Mouse (Mus musculus): Measurements from ENCODE around the gene Dgcr2.

Gene Dgcr2

DNA sequence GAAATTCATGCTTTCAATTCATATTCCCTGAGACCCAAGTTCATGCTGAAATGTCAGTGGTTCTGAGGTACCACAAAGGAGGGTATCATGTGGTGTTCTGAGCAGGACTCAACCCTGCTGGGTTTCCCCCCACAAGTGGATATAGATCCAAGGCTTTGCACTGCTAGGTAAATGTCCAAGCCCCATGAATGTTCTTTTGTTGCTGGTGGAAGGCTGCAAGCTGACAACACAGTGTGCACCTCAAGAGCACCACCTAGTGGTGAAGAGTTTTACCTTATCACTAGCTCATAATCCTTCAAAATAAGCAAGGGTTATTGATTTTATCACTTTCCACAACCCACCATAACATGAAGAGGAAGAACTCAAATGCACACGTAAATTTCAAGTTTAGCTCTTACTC lies 49.4 kb downstream of the Dgcr2 start:
- DNase-seq (ENCODE audit: low read depth, low spot score), result peak; percentile 59

DNA sequence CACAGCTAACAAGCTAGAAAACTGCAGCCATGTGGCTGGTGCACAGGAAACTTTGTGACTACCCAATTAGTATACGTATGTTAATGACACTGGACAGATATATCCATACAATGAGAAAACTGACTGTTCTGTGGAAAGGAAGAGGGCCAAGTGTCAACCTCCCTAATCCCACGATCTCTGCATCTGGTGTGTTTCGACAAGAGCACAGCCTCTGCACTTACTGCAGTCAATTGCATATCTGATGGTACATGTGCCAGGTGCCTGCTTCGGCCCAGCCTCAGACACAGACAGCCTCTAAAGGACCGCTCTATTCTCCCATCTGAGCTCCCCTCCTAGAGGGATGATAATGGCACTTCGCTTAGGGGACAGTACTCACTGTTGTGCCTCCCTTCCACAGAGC lies 49.9 kb downstream of the Dgcr2 start:
- no peak for DNase-seq (ENCODE audit: low read depth, low spot score)

DNA sequence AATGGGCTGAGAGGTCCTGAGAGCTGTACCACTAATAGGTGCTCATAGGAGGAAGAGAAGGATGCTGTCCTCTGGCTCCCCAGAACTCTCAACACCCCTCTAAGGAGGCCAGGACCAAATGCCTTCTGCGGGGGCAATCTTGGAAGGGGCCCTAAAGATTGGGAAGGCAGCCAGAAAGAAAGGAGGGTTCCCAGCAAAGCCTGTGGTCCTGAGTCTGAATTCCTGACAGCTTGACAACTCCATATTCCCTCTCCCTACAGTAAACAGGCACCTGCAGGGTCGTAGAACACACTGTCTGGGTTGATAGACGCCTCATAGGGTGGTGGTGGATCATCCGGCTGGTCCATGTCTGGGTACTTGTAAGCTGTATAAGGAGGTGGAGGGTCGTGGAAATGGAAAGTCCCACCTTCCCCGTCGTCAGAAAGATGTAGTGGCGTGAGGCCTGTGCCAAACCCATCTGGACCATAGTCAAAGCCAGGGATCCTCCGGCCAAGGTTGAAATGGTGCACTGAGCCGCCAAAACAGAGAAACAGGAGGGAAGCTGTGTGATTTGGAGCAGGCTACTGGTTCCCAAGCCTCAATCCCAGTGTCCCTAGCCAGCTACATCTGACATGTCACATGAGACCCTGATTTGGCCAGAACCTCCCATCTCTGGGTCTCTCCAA lies 54.5 kb downstream of the Dgcr2 start:
- DNase-seq (ENCODE audit: low read depth, low spot score), result no peak

DNA sequence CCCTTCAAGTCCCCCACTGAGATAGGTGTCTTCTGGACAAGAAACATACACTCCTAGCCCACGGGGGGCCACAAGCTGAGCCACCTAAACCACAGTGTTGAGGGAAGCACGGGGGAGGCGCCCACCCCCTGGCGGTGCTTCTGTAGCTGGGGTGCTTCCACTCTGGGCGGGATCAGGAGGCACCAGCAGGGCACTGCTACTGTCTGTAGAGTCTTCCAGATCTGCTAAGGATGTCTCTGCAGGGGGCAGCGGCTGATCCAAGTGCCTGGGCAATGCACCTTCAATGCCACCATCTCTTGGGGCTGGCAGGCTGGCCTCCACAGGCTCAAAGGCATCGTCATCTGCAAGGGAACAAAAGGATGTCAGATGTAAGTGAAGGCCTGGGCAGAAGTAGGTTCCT lies 55.9 kb downstream of the Dgcr2 start:
- DNase-seq (ENCODE audit: low read depth, low spot score), result no peak

DNA sequence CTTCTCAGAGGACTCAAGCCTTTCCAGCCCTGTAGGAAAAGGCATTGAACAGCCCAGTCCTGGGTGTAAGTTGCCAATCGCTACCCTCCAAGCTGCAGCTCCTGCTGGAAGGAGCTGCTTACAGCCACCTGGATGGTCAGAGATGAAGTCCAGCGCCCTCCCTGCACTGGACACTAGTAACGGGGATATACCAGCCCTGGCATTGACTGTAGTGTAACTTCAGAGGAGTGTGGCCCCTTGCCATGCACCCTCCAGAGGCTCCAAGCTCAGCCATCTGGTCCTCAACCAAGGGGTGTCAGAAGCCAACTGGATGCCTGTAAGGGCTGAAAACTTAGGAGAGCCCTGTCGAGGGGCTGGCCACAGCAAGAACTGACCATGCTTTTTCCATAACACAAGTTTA lies 58.4 kb downstream of the Dgcr2 start:
- no peak for DNase-seq (ENCODE audit: low read depth, low spot score)

DNA sequence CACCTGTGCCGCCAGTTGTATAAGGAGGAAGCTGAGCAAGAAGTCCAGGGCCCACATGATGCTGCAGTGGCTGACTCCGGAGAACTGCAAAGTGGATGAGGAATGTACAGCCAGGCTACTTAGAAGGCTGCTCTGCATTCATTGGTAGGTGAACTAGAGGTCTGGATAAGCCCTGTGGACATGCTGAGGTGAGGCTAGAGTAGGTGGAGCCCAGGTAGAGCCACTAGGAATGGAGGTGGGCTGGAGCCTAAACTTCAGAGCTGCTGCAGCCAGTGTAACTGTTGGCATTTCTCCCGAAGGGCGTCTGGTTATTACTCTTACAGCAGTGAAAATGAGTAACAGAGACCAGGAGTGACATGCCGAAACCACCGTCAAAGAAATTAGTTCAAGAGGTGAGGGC lies 60.3 kb downstream of the Dgcr2 start, which contains the start of gene Car15:
TSS of gene Car15 (minus strand) at position 314 of the 400 bp plus-strand sequence.
- DNase-seq (ENCODE audit: low read depth, low spot score), result no peak

DNA sequence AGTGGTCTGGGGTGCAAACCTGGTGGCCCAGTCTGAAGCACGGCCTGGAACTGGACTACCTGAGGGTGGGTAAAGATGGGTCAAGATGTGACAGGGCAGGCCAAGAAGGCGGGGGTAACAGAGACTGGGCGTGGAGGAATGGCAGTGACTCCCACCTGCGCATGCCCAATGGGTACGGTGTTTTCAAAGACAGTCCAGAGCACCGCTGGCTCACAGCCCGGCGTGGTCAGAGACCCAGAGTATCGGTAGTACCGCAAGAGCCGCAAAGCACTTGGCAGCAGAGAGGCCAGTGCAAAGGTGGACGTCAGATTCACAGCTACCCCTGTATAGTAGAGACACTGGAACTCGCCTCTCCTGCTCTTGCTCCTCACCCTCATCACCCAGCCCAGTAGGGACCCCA lies 62.9 kb downstream of the Dgcr2 start:
- no peak for DNase-seq (ENCODE audit: low read depth, low spot score)

DNA sequence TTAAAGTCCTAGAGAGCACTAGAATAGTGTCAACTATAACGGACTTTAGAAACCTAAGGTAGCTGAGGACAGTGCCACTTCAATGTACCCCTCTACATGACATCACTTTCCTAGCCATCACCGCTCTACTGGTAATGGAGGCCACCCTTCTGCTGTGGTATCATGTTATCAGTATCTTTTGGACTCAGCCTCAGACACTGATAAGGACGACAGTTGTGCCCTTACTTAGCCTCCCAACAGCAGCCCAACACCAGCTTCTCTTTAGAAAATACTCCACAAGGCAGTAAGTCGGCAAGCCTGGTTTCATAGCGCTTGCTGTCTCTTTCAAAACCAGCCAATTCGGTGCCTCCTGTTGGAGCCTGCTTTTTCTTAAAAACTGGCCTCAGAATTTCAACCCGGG lies 63.8 kb downstream of the Dgcr2 start:
- DNase-seq (ENCODE audit: low read depth, low spot score), result no peak

DNA sequence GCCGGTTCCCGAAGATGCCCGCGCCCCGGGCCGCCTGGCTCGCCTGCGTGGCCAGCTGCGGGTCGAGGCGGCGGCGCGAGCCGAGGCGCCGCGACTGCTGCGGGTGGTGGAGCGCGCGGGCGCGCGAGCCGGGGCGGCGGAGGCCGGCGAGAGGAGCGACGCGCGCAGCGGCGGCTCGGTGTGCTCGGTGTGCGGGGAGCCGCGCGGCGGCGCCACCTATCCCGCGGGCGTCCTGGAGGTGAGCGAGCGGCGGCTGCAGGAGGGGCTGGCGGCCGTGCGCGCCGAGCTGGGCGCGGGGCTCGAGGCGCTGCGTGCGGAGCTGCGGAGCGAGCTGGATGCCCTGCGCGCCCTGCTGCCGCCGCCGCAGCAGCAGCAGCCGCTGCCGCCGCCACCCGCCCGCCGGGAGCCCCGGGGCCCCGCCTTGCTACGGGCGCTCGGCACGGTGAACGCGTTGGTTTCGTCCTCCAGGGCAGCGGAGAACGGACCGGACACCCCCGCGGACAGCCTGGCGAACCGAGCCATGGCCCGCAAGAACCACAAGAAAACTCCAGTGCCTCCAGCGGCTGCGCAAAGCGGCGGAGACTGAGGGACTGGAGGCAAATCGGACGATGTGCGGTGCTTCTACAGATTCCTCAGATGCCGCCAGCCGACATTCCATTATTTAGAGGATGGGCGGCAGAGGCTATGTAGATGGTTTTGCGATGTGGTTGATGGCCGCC lies 64.5 kb downstream of the Dgcr2 start:
- peak; percentile 56 for DNase-seq (ENCODE audit: low read depth, low spot score)

DNA sequence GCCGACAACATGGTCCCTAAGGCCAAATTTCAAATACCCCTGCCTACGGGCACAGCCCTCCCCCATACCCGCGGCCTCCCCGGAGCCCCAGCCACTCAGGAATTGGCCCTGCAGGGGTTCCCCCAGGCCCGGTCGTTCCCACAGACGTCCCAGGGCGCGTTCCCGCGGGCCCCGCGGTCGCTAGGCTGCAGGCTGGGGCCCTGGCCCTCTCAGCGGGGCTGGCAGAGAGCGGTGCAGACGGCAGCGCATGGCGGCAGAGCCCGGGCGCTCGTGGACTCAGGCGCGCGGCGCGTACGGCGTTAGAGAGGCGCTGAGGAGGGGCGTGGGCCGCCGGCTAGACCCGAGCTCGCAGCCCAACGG lies 65.1 kb downstream of the Dgcr2 start:
- DNase-seq (ENCODE audit: low read depth, low spot score), result peak; percentile 20

DNA sequence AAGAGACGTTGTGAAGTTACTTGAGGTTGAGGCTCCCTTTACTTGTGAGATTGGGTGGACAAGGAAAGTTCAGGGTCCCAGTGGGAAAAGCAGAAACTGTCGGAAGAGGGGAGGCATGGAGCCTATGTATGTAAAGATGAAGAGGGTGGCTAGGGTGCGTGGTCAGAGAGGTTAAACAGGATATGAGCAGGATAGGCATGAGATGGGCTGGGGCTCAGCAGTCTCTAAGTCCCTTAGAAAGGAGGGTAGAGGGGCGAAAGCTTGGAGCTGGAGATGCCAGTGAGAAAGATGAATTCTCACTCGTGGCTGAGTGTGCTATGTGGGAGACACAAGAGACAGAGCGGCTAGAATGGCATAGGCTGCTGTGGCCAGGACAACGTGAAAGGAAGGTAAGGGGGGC lies 65.5 kb downstream of the Dgcr2 start, which contains the start of gene B830017H08Rik:
TSS of gene B830017H08Rik (plus strand) at position 301 of the 400 bp plus-strand sequence.
- no peak for DNase-seq (ENCODE audit: low read depth, low spot score)

DNA sequence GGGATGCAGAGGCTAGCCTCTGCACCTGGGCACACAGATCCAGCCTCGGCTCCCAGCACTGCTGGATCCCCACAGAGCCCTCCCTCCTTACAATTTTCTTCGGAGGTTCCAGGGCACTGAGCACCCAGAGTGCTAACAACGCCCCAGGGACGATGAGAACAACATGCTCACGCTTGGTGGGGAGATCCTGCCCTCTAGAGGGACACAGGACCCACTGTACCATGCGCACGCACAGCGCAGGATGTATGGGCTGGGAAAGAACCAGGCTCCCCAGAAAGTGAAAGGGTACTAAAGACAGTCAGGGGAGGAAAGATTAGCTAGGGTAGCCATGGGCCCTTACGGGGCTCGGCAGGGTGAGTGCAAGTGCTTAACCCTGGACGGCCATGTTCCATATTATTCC lies 66.6 kb downstream of the Dgcr2 start:
- peak; percentile 46 for DNase-seq (ENCODE audit: low read depth, low spot score)

DNA sequence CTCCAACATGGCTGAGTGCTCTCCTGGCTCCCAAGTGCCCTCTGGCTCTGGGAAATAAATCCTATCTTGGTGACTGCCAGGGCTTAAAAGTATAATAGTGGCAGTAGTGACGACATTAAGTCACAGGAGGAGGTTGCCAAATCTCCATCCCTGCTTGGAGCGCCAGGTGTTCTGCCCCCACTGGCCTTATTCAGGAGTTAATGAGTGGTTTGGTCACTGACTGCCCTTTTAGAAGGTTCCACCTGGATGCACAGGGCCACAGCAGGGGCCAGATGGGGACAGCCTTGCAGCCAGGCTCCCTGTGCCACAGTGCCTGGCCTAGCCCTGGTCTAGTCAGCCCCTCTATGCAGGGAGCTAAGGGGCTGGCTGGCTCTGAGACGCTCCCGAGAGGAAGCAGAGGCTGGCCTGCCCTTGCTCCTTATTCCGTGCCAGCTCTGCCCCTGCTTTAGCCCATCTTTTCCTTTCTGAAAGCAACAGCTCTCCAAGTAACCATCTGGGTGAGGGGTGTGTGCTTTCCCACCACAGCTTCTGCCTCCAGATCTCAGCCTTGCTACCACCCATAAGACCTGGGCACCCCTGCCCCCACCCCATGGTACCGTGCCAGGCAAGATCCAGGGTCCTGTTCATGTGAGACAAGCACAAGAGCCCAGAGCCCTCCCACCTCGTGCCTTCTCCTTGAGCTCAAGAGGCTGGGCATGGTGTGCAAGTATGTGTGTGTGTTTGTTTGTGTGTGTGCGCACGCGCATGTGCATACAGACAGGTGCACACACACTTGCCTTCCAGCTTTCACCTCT lies 67.8 kb downstream of the Dgcr2 start:
- no peak for DNase-seq (ENCODE audit: low read depth, low spot score)

DNA sequence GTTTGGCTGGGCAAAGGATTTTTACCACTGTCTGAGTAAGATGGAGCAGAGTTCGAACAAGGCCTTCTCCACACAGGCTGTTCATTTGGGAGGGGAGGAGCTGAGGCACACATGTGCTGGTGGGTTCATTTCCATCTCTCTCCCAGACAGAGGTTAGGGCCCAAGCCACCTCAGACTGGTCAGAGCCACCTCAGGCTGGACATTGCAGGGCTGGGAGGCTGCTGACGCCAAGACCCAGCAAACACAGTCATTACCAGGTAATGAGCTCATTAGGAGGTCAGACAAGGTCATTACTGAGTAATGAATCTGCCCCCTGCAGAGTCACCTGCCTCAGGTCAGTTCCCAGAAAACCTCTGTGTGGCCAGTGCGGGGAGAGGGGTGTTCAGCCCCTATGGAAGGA lies 69.5 kb downstream of the Dgcr2 start:
- DNase-seq (ENCODE audit: low read depth, low spot score), result peak; percentile 33

DNA sequence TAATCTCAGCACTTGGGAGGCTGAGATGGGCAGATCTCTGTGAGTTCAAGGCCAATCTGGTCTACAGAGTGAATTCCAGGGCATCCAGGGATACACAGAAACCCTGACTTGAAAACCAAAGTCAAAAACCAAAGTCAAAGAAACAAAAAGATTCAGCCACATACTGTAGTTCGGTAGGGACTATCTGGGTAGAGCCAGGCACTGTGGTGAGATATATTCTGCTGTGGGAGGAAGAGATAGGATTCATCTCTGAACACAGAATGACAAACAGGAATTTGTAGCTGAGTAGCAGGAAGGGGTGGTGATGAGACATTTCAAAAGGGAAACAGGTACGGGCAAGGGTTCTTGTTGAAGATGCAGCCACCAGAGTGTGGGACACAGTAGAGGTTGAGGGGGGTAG lies 70.1 kb downstream of the Dgcr2 start:
- DNase-seq (ENCODE audit: low read depth, low spot score), result no peak

DNA sequence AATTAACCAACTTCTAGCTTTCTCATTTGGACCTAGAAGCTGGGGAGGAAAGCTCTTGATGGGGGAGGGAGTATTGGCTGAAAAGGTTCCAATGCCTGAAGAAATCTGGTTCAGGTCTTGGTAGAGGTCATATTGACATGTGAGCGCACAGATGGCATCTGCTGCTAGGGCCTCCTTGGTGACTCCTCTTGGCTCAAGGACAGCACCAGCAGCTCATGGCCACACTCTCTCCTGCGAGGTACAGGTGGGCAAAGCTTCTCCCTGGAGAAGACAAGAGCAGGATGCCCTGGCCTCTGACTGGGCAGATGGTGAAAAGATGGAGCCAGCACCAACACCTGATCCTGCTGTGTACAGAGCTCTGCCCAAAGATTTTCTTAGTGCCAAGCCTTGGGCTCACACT lies 71.9 kb downstream of the Dgcr2 start:
- DNase-seq (ENCODE audit: low read depth, low spot score), result no peak

DNA sequence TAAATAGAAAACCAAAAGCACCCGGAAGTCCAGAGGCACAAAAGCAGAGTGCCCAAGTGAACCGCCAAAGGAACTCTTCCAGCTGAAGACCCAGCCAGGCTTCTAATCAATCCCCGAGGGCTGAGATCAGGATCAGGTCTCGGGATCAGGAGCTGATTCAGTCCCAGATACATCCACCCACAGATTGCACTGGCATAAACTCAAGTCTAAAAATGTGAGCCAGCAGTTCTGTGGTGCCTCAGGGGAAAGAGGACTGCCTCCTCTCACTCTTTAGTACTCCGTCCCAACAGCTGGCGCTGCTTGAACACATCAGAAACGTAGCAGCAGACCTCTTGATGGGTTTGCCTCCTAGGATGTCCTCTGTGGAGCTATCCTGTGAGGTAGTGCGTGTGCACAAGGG lies 81.8 kb downstream of the Dgcr2 start:
- DNase-seq (ENCODE audit: low read depth, low spot score), result no peak

DNA sequence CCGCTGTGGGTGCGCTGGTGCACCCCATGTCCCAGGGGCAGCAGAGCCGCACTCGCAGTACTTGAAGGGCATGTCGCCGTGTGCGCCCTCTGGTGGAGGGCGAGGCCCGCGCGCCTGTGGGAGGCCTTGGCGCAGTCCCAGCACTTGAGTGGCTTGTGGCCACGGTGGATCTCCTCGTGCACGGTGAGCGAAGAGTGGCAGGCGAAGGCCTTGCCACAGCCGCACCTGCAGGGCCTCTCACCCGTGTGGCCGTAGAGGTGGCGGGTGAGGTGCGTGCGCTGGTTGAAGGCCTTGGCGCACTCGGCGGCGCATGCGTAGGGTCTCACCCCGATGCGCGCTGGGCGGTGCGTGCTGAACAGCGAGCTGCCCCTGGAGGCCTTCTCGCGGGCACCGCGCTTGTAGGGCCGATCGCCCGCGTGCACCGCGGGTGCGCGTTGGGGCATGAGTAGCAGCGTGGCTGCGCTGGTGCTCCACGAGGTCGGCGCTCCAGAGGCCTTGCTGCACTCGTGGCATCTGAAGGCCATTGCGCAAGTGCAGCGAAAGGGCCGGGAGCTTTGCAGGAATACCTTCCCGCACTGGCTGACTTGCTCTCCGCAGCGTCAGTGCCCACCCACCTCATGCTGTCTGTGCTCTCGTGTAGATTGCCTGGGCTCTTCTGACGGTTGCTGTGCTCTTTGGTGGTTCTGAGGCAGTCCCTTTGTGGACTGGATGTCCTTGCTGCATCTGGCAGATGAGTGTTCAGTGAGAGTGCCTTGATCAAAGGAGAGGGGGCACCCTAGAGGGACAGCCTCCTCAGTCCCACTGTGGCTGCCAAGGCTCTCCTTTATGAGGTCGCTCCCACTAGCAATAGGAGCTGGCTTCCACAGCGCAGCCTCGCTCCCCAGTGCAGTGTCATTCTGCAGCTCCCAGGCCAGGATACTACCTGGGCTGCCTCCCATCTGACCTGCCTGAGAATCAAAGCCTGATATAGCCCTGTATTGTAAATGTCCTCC lies 82.7 kb downstream of the Dgcr2 start:
- peak; percentile 84 for DNase-seq (ENCODE audit: low read depth, low spot score)

DNA sequence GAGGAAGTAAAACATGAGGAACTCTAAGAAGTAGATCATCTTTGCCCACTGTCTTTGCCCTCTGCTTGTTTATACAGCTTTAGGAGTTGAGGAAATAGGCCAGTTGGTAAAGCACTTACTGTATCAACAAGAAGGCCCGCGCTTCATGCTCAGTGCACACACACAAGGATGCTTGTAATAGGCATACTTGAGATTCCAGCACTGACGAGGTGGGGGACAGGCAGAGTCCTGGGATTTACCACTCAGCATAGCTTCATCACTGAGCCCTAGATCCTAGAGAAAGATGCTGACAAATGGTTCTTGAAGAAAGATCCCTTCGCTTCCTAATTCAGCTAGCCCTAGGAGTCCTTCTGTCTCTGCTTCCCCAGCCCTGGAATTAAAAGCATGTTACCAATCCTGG lies 85.2 kb downstream of the Dgcr2 start:
- DNase-seq (ENCODE audit: low read depth, low spot score), result no peak

DNA sequence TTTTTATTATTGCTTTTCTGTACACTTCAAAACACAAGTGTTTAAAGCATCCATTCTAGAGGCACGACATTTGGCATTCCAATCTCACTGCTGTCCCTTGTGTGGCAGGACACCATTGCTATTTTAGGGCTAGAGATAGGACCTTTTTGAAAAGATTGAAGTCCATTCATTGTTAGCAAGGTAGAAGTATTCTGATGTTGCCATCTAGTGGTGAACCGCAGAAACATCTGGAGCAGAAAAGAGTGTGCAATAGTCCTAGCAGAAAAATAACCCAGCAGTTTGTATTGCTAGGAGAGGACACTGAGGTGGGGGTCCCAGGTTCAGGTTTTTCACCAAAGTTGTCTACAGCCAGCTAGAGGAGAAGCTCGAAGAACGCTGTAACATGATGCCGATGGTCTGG lies 86.2 kb downstream of the Dgcr2 start:
- no peak for DNase-seq (ENCODE audit: low read depth, low spot score)

DNA sequence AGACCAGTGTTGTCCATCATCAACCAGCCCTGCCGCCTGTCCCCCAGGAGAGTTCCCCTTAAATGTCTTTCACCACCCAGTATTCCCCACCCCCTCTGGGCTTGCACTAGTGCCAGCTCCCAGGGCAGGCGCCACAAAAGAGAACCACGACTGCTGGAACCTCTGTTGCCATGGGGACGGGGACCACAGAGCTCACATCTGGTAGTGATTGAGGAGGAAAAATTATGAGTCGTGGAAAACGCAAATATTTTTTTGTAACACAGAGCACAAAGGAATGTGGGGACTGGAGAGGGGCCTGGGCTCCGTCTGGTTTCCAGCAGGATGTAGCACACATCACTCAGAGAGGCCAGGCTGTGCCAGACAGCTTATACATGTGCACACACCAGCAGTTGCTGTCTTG lies 88.7 kb downstream of the Dgcr2 start:
- no peak for DNase-seq (ENCODE audit: low read depth, low spot score)

Data from ES-CJ7 (cell line).